Mouse (Mus musculus) gastrocnemius, postnatal 4 days (tissue): ENCODE data around the gene Cdk8. TPM values are rescaled to one million over a fixed set of nuclear protein-coding genes. Genes with fewer than 3 reads are reported as not detected.

Source experiments
- DNase-seq, 2 experiments: peaks; one replicate each; pipeline ENCODE4 v3.0.0; 2021 to 2022; ENCODE audit warnings: low spot score in 2 of 2, mixed read lengths in 2 of 2
- total RNA-seq, 2 experiments: library from RNA; stranded (reverse); gene quantifications; 2 replicates each; pipeline ENCODE4 v1.2.3; 2021

Gene Cdk8
- total RNA-seq, 2 experiments from 2014 or later, result 39.0 to 48.2 TPM

GRCm38 (mm10) chr5:146315268-146315921 is 84.4 kb downstream of the Cdk8 start:
- DNase-seq, result peak in 1 of 2 experiments; percentile 31

- no peak for DNase-seq
Observed at GRCm38 (mm10) chr5:146316316-146316715, 85.3 kb downstream of the Cdk8 start.

- DNase-seq, result peak in 1 of 2 experiments; percentile 32
Observed at GRCm38 (mm10) chr5:146318051-146318450, 87.0 kb downstream of the Cdk8 start.

- DNase-seq, result no peak
Observed at GRCm38 (mm10) chr5:146318461-146318860, 87.4 kb downstream of the Cdk8 start.

- no peak for DNase-seq
Observed at GRCm38 (mm10) chr5:146328941-146329340, 97.9 kb downstream of the Cdk8 start.

- DNase-seq, result no peak
Observed at GRCm38 (mm10) chr5:146329541-146329940, 98.5 kb downstream of the Cdk8 start.

GRCm38 (mm10) chr5:146330031-146330764 is 99.2 kb downstream of the Cdk8 start:
- DNase-seq, result peak in 1 of 2 experiments; percentile 48

GRCm38 (mm10) chr5:146330765-146331115 is 99.7 kb downstream of the Cdk8 start:
- no peak for DNase-seq

GRCm38 (mm10) chr5:146331131-146331530 is 100.1 kb downstream of the Cdk8 start:
- no peak for DNase-seq

- DNase-seq, result no peak
Observed at GRCm38 (mm10) chr5:146332541-146332940, 101.5 kb downstream of the Cdk8 start.

GRCm38 (mm10) chr5:146334410-146334809 is 103.4 kb downstream of the Cdk8 start:
- DNase-seq, result no peak

- no peak for DNase-seq
Observed at GRCm38 (mm10) chr5:146338064-146338463, 107.0 kb downstream of the Cdk8 start.

GRCm38 (mm10) chr5:146340037-146340436 is 109.0 kb downstream of the Cdk8 start:
- DNase-seq, result no peak

GRCm38 (mm10) chr5:146344911-146345686 is 114.1 kb downstream of the Cdk8 start:
- no peak for DNase-seq

GRCm38 (mm10) chr5:146347081-146347480 is 116.1 kb downstream of the Cdk8 start:
- DNase-seq, result no peak

GRCm38 (mm10) chr5:146349183-146349582 is 118.2 kb downstream of the Cdk8 start:
- no peak for DNase-seq

GRCm38 (mm10) chr5:146350784-146351183 is 119.8 kb downstream of the Cdk8 start:
- DNase-seq, result no peak

- DNase-seq, result no peak
Observed at GRCm38 (mm10) chr5:146352006-146352405, 121.0 kb downstream of the Cdk8 start.
